Mouse (Mus musculus) intestine, embryonic 16.5 days (tissue): ENCODE measurements around the gene Trdmt1. TPM values are rescaled to one million over a fixed set of nuclear protein-coding genes. Genes with fewer than 3 reads are reported as not detected.
A peak's percentile ranks its signal among the peaks of the same experiment; 100 is the strongest.

ENCODE experiments used
- ATAC-seq: fragments of 200-750 bp; cut with Nextera tagmentation; 2 replicates; pipeline ENCODE4 v1.8.0; 2017; ENCODE audit warnings: moderate TSS enrichment, moderate library complexity
- H3K27ac ChIP-seq: fragments of 300-500 bp; sonication (generic); 2 replicates; pipeline ENCODE4 v1.5.1; 2014; ENCODE audit warnings: mild to moderate bottlenecking, low read length
- H3K27me3 ChIP-seq: fragments of 300-500 bp; sonication (generic); replicated peaks from 2 replicates; pipeline ENCODE4 v1.6.1; 2014; ENCODE audit warnings: low read length, control low read depth, mixed read lengths; ENCODE audit not compliant: control insufficient read depth, insufficient read depth
- H3K36me3 ChIP-seq: fragments of 300-500 bp; sonication (generic); 2 replicates; pipeline ENCODE4 v1.6.1; 2014; ENCODE audit warnings: low read length, control low read depth; ENCODE audit not compliant: control insufficient read depth, insufficient read depth
- H3K4me1 ChIP-seq: fragments of 300-500 bp; sonication (generic); 2 replicates; pipeline ENCODE4 v1.6.1; 2014; ENCODE audit warnings: low read length, control low read depth, mixed read lengths; ENCODE audit not compliant: control insufficient read depth, insufficient read depth
- H3K4me2 ChIP-seq: fragments of 300-500 bp; sonication (generic); 2 replicates; pipeline ENCODE4 v1.6.1; 2014; ENCODE audit warnings: low read depth, low read length, control low read depth
- H3K4me3 ChIP-seq: fragments of 300-500 bp; sonication (generic); 2 replicates; pipeline ENCODE4 v1.5.1; 2014; ENCODE audit warnings: mild to moderate bottlenecking, low read length
- H3K9ac ChIP-seq: fragments of 300-500 bp; sonication (generic); 2 replicates; pipeline ENCODE4 v1.6.1; 2014; ENCODE audit warnings: low read depth, low read length
- H3K9me3 ChIP-seq: fragments of 300-500 bp; sonication (generic); 2 replicates; pipeline ENCODE4 v1.6.1; 2016; ENCODE audit warnings: low read length, control low read depth; ENCODE audit not compliant: control insufficient read depth
- WGBS: fragments of 180-500 bp; shearing (Covaris S2); extraction: QIAGEN DNeasy Blood & Tissue Kit; methylation state at CpG from one replicate; pipeline ENCODE4 v1.1.7; 2014; 5-methylcytosine and 5-hydroxymethylcytosine counted together
- polyA plus RNA-seq: library from polyadenylated mRNA; unstranded; fragments of >200 nt; fragmentation: Nextera tagmentation; extraction: Ambion mirVana; gene quantifications from 2 replicates; pipeline ENCODE4 v1.2.1, GENCODE M21; 2015

Gene Trdmt1
- polyA plus RNA-seq, 1 experiment from 2014 or later, result 6.8 TPM

GRCm38 (mm10) chr2:13538704-13539377 lies 5.6 kb downstream of the Trdmt1 start:
- Histone ChIP-seq H3K36me3 (no peaks in the 10 kb centered on the region), H3K27ac (no peak overlapping the region), H3K4me2 (no peak overlapping the region), H3K4me3 (no peak overlapping the region), H3K9ac (no peak overlapping the region), H3K4me1 (0 out of 2 replicates have a peak, but pooled peaks cover 5% of the 10 kb centered on the region), H3K27me3 (no peaks in the 10 kb centered on the region), H3K9me3 (no peaks in the 10 kb centered on the region)
- WGBS, result 40% methylated on average over 6 of the region's 6 CpGs
- no peak for ATAC-seq

- H3K9ac ChIP-seq, result no peak overlapping the region
- no peak overlapping the region for H3K4me2 ChIP-seq
- no peaks in the 10 kb centered on the region for H3K36me3 ChIP-seq
- no peaks in the 10 kb centered on the region for H3K9me3 ChIP-seq
- H3K27me3 ChIP-seq, result no peaks in the 10 kb centered on the region
- no peak for ATAC-seq
- H3K4me3 ChIP-seq, result no peak overlapping the region
- WGBS, result 84% methylated on average over 2 of the region's 2 CpGs
- H3K4me1 ChIP-seq, result 0 out of 2 replicates have a peak, but pooled peaks cover 5% of the 10 kb centered on the region
- H3K27ac ChIP-seq, result no peak overlapping the region
Observed at GRCm38 (mm10) chr2:13538258-13538657, 6.2 kb downstream of the Trdmt1 start.

- Histone ChIP-seq H3K27me3 (no peaks in the 10 kb centered on the region), H3K4me2 (no peak overlapping the region), H3K9me3 (no peaks in the 10 kb centered on the region), H3K36me3 (no peaks in the 10 kb centered on the region), H3K4me3 (no peak overlapping the region), H3K4me1 (0 out of 2 replicates have a peak, but pooled peaks cover 5% of the 10 kb centered on the region), H3K27ac (no peak overlapping the region), H3K9ac (no peak overlapping the region)
- WGBS, result 36% methylated on average over 2 of the region's 2 CpGs
- no peak for ATAC-seq
Observed at GRCm38 (mm10) chr2:13537733-13538132, 6.7 kb downstream of the Trdmt1 start.

- Histone ChIP-seq H3K9me3 (no peaks in the 10 kb centered on the region), H3K27me3 (no peaks in the 10 kb centered on the region), H3K4me3 (no peak overlapping the region), H3K27ac (no peak overlapping the region), H3K4me1 (0 out of 2 replicates have a peak, but pooled peaks cover 5% of the 10 kb centered on the region), H3K4me2 (no peak overlapping the region), H3K36me3 (no peaks in the 10 kb centered on the region), H3K9ac (no peak overlapping the region)
- ATAC-seq, result peak; percentile 90
Observed at GRCm38 (mm10) chr2:13536747-13537146, 7.7 kb downstream of the Trdmt1 start.

- H3K27ac ChIP-seq, result no peak overlapping the region
- H3K9ac ChIP-seq, result no peak overlapping the region
- no peaks in the 10 kb centered on the region for H3K36me3 ChIP-seq
- no peaks in the 10 kb centered on the region for H3K27me3 ChIP-seq
- H3K4me1 ChIP-seq, result peaks cover 3% of the 10 kb centered on the region; the same call in 1 of the 2 replicates
- no peaks in the 10 kb centered on the region for H3K9me3 ChIP-seq
- ATAC-seq, result no peak
- no peak overlapping the region for H3K4me2 ChIP-seq
- WGBS, result 74% methylated on average over 6 of the region's 6 CpGs
- no peak overlapping the region for H3K4me3 ChIP-seq
Observed at GRCm38 (mm10) chr2:13530639-13531038, 13.8 kb downstream of the Trdmt1 start.

GRCm38 (mm10) chr2:13529253-13529933 lies 15.1 kb downstream of the Trdmt1 start:
- Histone ChIP-seq H3K4me2 (no peak overlapping the region), H3K4me1 (no peaks in the 10 kb centered on the region; the same call in 1 of the 2 replicates), H3K9me3 (no peaks in the 10 kb centered on the region), H3K4me3 (no peak overlapping the region), H3K36me3 (no peaks in the 10 kb centered on the region), H3K27ac (no peak overlapping the region), H3K27me3 (no peaks in the 10 kb centered on the region), H3K9ac (no peak overlapping the region)
- WGBS, result 94% methylated on average over 3 of the region's 3 CpGs
- no peak for ATAC-seq

GRCm38 (mm10) chr2:13527531-13527930 lies 16.9 kb downstream of the Trdmt1 start:
- H3K9me3 ChIP-seq, result no peaks in the 10 kb centered on the region
- 65% methylated on average over 4 of the region's 4 CpGs for WGBS
- no peaks in the 10 kb centered on the region for H3K27me3 ChIP-seq
- no peak for ATAC-seq
- no peak overlapping the region for H3K9ac ChIP-seq
- H3K4me1 ChIP-seq, result peaks cover 4% of the 10 kb centered on the region
- no peak overlapping the region for H3K4me2 ChIP-seq
- H3K27ac ChIP-seq, result no peak overlapping the region
- H3K4me3 ChIP-seq, result no peak overlapping the region
- no peaks in the 10 kb centered on the region for H3K36me3 ChIP-seq

GRCm38 (mm10) chr2:13527125-13527524 lies 17.3 kb downstream of the Trdmt1 start:
- H3K9ac ChIP-seq, result no peak overlapping the region
- no peak for ATAC-seq
- H3K36me3 ChIP-seq, result no peaks in the 10 kb centered on the region
- H3K4me1 ChIP-seq, result peaks cover 6% of the 10 kb centered on the region
- WGBS, result 71% methylated on average over 2 of the region's 2 CpGs
- H3K4me2 ChIP-seq, result no peak overlapping the region
- no peaks in the 10 kb centered on the region for H3K9me3 ChIP-seq
- H3K4me3 ChIP-seq, result no peak overlapping the region
- no peaks in the 10 kb centered on the region for H3K27me3 ChIP-seq
- H3K27ac ChIP-seq, result no peak overlapping the region

GRCm38 (mm10) chr2:13526205-13526604 lies 18.3 kb downstream of the Trdmt1 start:
- Histone ChIP-seq H3K4me1 (peaks cover 6% of the 10 kb centered on the region), H3K4me3 (no peak overlapping the region), H3K27ac (no peak overlapping the region), H3K4me2 (no peak overlapping the region), H3K9ac (no peak overlapping the region), H3K9me3 (no peaks in the 10 kb centered on the region), H3K36me3 (no peaks in the 10 kb centered on the region), H3K27me3 (no peaks in the 10 kb centered on the region)
- ATAC-seq, result no peak
- WGBS, result 75% methylated on average over 2 of the region's 2 CpGs
